Mouse (Mus musculus) cerebellum, adult 2 months (tissue): Measurements from ENCODE around the gene Tamm41.

Experiments used
- CTCF ChIP-seq: fragments of 200-500 bp; IDR thresholded peaks from 2 replicates; pipeline ENCODE4 v1.5.1; 2011; ENCODE audit warnings: low read depth, mild to moderate bottlenecking, control low read depth, low read length, moderate library complexity, borderline replicate concordance; ENCODE audit not compliant: insufficient read depth
- POLR2A ChIP-seq: fragments of 200-500 bp; IDR thresholded peaks from 2 replicates; pipeline ENCODE4 v1.6.1; 2011; ENCODE audit warnings: low read length, control low read depth, borderline replicate concordance; ENCODE audit not compliant: insufficient read depth

DNA sequence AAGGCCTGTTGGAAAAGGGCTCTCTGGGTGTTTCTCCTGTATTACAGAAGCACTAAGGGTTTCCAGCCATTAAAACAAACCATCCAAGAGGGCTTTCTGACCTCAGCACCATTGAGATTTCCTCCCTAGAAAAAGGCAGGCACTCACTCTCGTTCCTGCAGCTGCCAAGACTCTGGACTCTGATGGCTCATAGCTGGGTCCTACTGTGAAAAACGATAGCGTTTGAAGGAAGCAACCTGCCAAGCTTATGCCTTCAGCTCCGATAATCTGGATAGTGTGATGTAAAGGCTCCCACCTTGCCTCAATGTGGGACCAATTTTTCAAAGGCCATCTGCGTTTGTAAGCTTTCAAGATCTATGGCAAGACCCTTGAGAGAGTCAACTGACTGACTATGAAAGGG lies 43.6 kb downstream of the Tamm41 start:
- TF ChIP-seq CTCF (no peak), POLR2A (no peak)
